In the genomic region with DNA sequence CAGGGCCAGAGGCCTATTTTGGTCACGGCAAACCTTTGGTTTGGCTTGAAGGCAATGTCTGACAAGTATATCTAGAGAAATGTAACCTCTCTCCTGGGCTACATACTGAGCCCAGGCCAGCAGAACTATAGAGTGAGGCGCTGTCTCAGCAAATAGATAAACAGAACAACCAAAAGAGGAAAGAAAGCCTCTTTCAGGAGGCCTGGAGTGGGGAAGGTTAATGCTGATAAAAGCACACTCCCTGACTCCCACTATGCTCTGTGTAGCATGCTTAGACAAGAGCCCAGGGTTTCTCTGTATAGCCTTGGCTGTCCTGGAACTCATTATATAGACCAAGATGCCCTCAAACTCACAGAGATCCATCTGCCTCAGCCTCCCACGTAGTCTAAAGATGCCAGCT, we compare ENCODE assay signal across 1 mouse cellular context.
A peak's percentile ranks its signal among the peaks of the same experiment; 100 is the strongest.
TF ChIP-seq lines count a peak whose summit lies in the region.

No protein-coding gene starts in this region.

TF ChIP-seq in MEL, 35 proteins besides CTCF, POLR2A, EP300 and RAD21 (continued from another document):
- TF ChIP-seq POLR2AphosphoS5 (IDR thresholded peaks at IDR 0.05; ENCODE audit: borderline replicate concordance, low read depth, low read length) (no peak), UBTF (IDR thresholded peaks at IDR 0.05; ENCODE audit: borderline replicate concordance, insufficient read depth, low read depth, low read length) (no peak), SMC3 (IDR thresholded peaks at IDR 0.05; ENCODE audit: low read depth, low read length) (no peak), MAFK (IDR thresholded peaks at IDR 0.05; ENCODE audit: borderline replicate concordance, low read depth, low read length) (peak; percentile 77), RCOR1 (IDR thresholded peaks at IDR 0.05; ENCODE audit: low read depth, low read length) (peak; percentile 52; the same call in 1 of the 2 replicates), ELF1 (IDR thresholded peaks at IDR 0.05; ENCODE audit: low read depth, low read length) (no peak)
